Mouse (Mus musculus): ENCODE measurements around the gene Tmem253. TPM values are rescaled to one million over a fixed set of nuclear protein-coding genes. Genes with fewer than 3 reads are reported as not detected.
A peak's percentile ranks its signal among the peaks of the same experiment; 100 is the strongest.
"Not testable (repeated sequence)": the region's sequence is repeated elsewhere in the genome, so short reads cannot be mapped to it uniquely, and the experiment has no call there.

The Tmem253 gene
- polyA plus RNA-seq, 1 experiment from 2014 or later = 0.96 TPM

- Histone ChIP-seq H3K4me2 (no peak overlapping the region), H3K9me3 (replicated peaks) (no peaks in the 10 kb centered on the region), H3K27me3 (no peaks in the 10 kb centered on the region), H3K36me3 (ENCODE audit: poor library complexity, severe bottlenecking) (no peaks in the 10 kb centered on the region), H3K4me1 (peaks cover 18% of the 10 kb centered on the region), H3K9ac (no peak overlapping the region), H3K27ac (no peak overlapping the region), H3K4me3 (no peak overlapping the region)
- ATAC-seq = no peak
- 87% methylated on average over 4 of the region's 4 CpGs for WGBS
Measured at GRCm38 (mm10) chr14:52026342-52026741, 10.9 kb downstream of the Tmem253 start.

GRCm38 (mm10) chr14:52035926-52036325, 20.5 kb downstream of the Tmem253 start:
- Histone ChIP-seq H3K9me3 (replicated peaks) (no peaks in the 10 kb centered on the region), H3K4me1 (no peaks in the 10 kb centered on the region), H3K4me2 (no peak overlapping the region), H3K9ac (no peak overlapping the region), H3K27ac (no peak overlapping the region), H3K4me3 (no peak overlapping the region), H3K36me3 (ENCODE audit: poor library complexity, severe bottlenecking) (no peaks in the 10 kb centered on the region), H3K27me3 (no peaks in the 10 kb centered on the region)
- 91% methylated on average over 6 of the region's 6 CpGs for WGBS
- ATAC-seq = no peak

GRCm38 (mm10) chr14:52039332-52039731, 23.9 kb downstream of the Tmem253 start:
- Histone ChIP-seq H3K9me3 (replicated peaks) (no peaks in the 10 kb centered on the region), H3K4me1 (no peaks in the 10 kb centered on the region), H3K4me3 (no peak overlapping the region), H3K9ac (no peak overlapping the region), H3K27ac (no peak overlapping the region), H3K4me2 (no peak overlapping the region), H3K27me3 (no peaks in the 10 kb centered on the region), H3K36me3 (ENCODE audit: poor library complexity, severe bottlenecking) (no peaks in the 10 kb centered on the region)
- no peak for ATAC-seq
- WGBS = 89% methylated on average over 5 of the region's 5 CpGs

GRCm38 (mm10) chr14:52042359-52042758, 26.9 kb downstream of the Tmem253 start, which contains the start of gene Olfr221:
Olfr221 (minus strand) TSS chr14:52042459.
- ATAC-seq; H3K4me3 ChIP-seq; H3K27me3 ChIP-seq; H3K9me3 ChIP-seq (replicated peaks); H3K36me3 ChIP-seq (ENCODE audit: poor library complexity, severe bottlenecking); H3K4me2 ChIP-seq; H3K9ac ChIP-seq; H3K27ac ChIP-seq: not testable (repeated sequence)
- WGBS = 70% methylated on average over 3 of the region's 3 CpGs
- H3K4me1 ChIP-seq = peaks cover 12% of the 10 kb centered on the region; the same call in 1 of the 2 replicates

GRCm38 (mm10) chr14:52043446-52043845, 28.0 kb downstream of the Tmem253 start:
- no peak overlapping the region for H3K9ac ChIP-seq
- no peak overlapping the region for H3K4me3 ChIP-seq
- 61% methylated on average over 6 of the region's 6 CpGs for WGBS
- no peaks in the 10 kb centered on the region for H3K36me3 ChIP-seq (ENCODE audit: poor library complexity, severe bottlenecking)
- H3K27ac ChIP-seq = no peak overlapping the region
- H3K4me2 ChIP-seq = no peak overlapping the region
- H3K4me1 ChIP-seq = peaks cover 12% of the 10 kb centered on the region; the same call in 1 of the 2 replicates
- H3K27me3 ChIP-seq = no peaks in the 10 kb centered on the region
- no peaks in the 10 kb centered on the region for H3K9me3 ChIP-seq (replicated peaks)
- ATAC-seq = no peak

GRCm38 (mm10) chr14:52044901-52045678, 29.6 kb downstream of the Tmem253 start:
- no peaks in the 10 kb centered on the region for H3K9me3 ChIP-seq (replicated peaks)
- no peaks in the 10 kb centered on the region for H3K27me3 ChIP-seq
- no peak overlapping the region for H3K4me3 ChIP-seq
- peaks cover 12% of the 10 kb centered on the region; the same call in 1 of the 2 replicates for H3K4me1 ChIP-seq
- H3K4me2 ChIP-seq = no peak overlapping the region
- H3K27ac ChIP-seq = no peak overlapping the region
- WGBS = 16% methylated on average over 8 of the region's 8 CpGs
- ATAC-seq = peak; percentile 53; the same call in 1 of the 2 replicates
- no peaks in the 10 kb centered on the region for H3K36me3 ChIP-seq (ENCODE audit: poor library complexity, severe bottlenecking)
- no peak overlapping the region for H3K9ac ChIP-seq

- Histone ChIP-seq H3K4me1 (peaks cover 12% of the 10 kb centered on the region; the same call in 1 of the 2 replicates), H3K9ac (no peak overlapping the region), H3K27ac (no peak overlapping the region), H3K27me3 (no peaks in the 10 kb centered on the region), H3K4me2 (no peak overlapping the region), H3K4me3 (no peak overlapping the region), H3K36me3 (ENCODE audit: poor library complexity, severe bottlenecking) (no peaks in the 10 kb centered on the region), H3K9me3 (replicated peaks) (no peaks in the 10 kb centered on the region)
- ATAC-seq = peak; percentile 48; the same call in 1 of the 2 replicates
- WGBS = 58% methylated on average over 9 of the region's 9 CpGs
Measured at GRCm38 (mm10) chr14:52045966-52046565, 30.6 kb downstream of the Tmem253 start.

- H3K9ac ChIP-seq; H3K27me3 ChIP-seq; ATAC-seq; H3K4me2 ChIP-seq; H3K36me3 ChIP-seq (ENCODE audit: poor library complexity, severe bottlenecking); H3K4me3 ChIP-seq; H3K9me3 ChIP-seq (replicated peaks); H3K4me1 ChIP-seq; H3K27ac ChIP-seq: not testable (repeated sequence)
- 89% methylated on average over 3 of the region's 3 CpGs for WGBS
Measured at GRCm38 (mm10) chr14:52052720-52053119, 37.3 kb downstream of the Tmem253 start.

GRCm38 (mm10) chr14:52059982-52060381, 44.5 kb downstream of the Tmem253 start:
- no peaks in the 10 kb centered on the region for H3K36me3 ChIP-seq (ENCODE audit: poor library complexity, severe bottlenecking)
- H3K27ac ChIP-seq = no peak overlapping the region
- no peak overlapping the region for H3K9ac ChIP-seq
- H3K9me3 ChIP-seq (replicated peaks) = no peaks in the 10 kb centered on the region
- no peak overlapping the region for H3K4me3 ChIP-seq
- H3K27me3 ChIP-seq = no peaks in the 10 kb centered on the region
- ATAC-seq = no peak
- H3K4me2 ChIP-seq = no peak overlapping the region
- WGBS = 64% methylated on average over 4 of the region's 4 CpGs
- H3K4me1 ChIP-seq = no peaks in the 10 kb centered on the region

GRCm38 (mm10) chr14:52060800-52061199, 45.3 kb downstream of the Tmem253 start:
- Histone ChIP-seq H3K4me1 (no peaks in the 10 kb centered on the region), H3K27me3 (no peaks in the 10 kb centered on the region), H3K4me3 (no peak overlapping the region), H3K4me2 (no peak overlapping the region), H3K27ac (no peak overlapping the region), H3K9me3 (replicated peaks) (no peaks in the 10 kb centered on the region), H3K9ac (no peak overlapping the region), H3K36me3 (ENCODE audit: poor library complexity, severe bottlenecking) (no peaks in the 10 kb centered on the region)
- 81% methylated on average over 1 of the region's 1 CpGs for WGBS
- ATAC-seq = no peak

GRCm38 (mm10) chr14:52061798-52062197, 46.3 kb downstream of the Tmem253 start:
- H3K36me3 ChIP-seq (ENCODE audit: poor library complexity, severe bottlenecking) = no peaks in the 10 kb centered on the region
- H3K27me3 ChIP-seq = no peaks in the 10 kb centered on the region
- ATAC-seq = no peak
- no peak overlapping the region for H3K9ac ChIP-seq
- H3K4me2 ChIP-seq = no peak overlapping the region
- WGBS = 88% methylated on average over 8 of the region's 8 CpGs
- no peak overlapping the region for H3K27ac ChIP-seq
- no peak overlapping the region for H3K4me3 ChIP-seq
- H3K4me1 ChIP-seq = no peaks in the 10 kb centered on the region
- no peaks in the 10 kb centered on the region for H3K9me3 ChIP-seq (replicated peaks)

GRCm38 (mm10) chr14:52066135-52066534, 50.7 kb downstream of the Tmem253 start:
- Histone ChIP-seq H3K27ac (no peak overlapping the region), H3K27me3 (no peaks in the 10 kb centered on the region), H3K9me3 (replicated peaks) (no peaks in the 10 kb centered on the region), H3K4me1 (no peaks in the 10 kb centered on the region), H3K9ac (no peak overlapping the region), H3K36me3 (ENCODE audit: poor library complexity, severe bottlenecking) (peaks cover 10% of the 10 kb centered on the region), H3K4me2 (no peak overlapping the region), H3K4me3 (no peak overlapping the region)
- no peak for ATAC-seq
- WGBS = 66% methylated on average over 4 of the region's 4 CpGs
